Mouse (Mus musculus): ENCODE measurements around the gene Sart1. TPM values are rescaled to one million over a fixed set of nuclear protein-coding genes. Genes with fewer than 3 reads are reported as not detected.

Sart1 gene
- polyA plus RNA-seq, 1 experiment = 48.9 TPM

DNA sequence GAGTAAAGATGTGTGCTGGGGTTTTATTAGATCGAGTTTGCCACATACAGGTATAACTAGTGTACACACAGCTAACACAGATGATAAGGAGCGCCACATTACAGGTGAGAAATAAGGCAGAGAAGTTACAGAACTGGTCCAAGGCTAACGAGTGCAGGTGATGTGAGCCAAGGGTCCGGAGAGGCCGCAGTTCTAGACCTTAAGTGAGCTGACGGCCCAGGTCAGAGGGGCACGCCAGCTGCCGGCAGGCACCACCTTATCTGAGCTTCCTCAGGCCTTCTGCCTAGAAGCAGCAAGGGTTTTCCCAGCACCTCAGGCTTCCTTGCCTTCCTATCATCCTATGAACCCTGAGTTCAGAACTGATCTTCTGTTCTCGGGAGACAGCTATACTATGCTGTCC is 31.1 kb upstream of the Sart1 start:
- peaks cover 18% of the 10 kb centered on the region for H3K4me1 ChIP-seq (replicated peaks; ENCODE audit: control insufficient read depth, insufficient read depth, low read length)
- H3K27me3 ChIP-seq (ENCODE audit: control insufficient read depth, insufficient read depth, low read length) = no peaks in the 10 kb centered on the region
- H3K36me3 ChIP-seq (ENCODE audit: control insufficient read depth, insufficient read depth, low read length) = peaks cover 11% of the 10 kb centered on the region; the same call in 1 of the 2 replicates
- DNase-seq = no peak
- WGBS = 96% methylated on average over 9 of the region's 9 CpGs
- no peak overlapping the region for H3K4me3 ChIP-seq (ENCODE audit: control insufficient read depth, insufficient read depth, low read length)
- TF ChIP-seq POLR2A (IDR thresholded peaks at IDR 0.05; ENCODE audit: control insufficient read depth, extremely low read depth, insufficient read depth, low read length, poor library complexity) (no peak), CTCF (IDR thresholded peaks at IDR 0.05; ENCODE audit: borderline replicate concordance, control insufficient read depth, extremely low read depth, insufficient read depth, low read length, poor library complexity) (no peak)
- H3K27ac ChIP-seq (ENCODE audit: control insufficient read depth, insufficient read depth, low read length) = no peak overlapping the region

DNA sequence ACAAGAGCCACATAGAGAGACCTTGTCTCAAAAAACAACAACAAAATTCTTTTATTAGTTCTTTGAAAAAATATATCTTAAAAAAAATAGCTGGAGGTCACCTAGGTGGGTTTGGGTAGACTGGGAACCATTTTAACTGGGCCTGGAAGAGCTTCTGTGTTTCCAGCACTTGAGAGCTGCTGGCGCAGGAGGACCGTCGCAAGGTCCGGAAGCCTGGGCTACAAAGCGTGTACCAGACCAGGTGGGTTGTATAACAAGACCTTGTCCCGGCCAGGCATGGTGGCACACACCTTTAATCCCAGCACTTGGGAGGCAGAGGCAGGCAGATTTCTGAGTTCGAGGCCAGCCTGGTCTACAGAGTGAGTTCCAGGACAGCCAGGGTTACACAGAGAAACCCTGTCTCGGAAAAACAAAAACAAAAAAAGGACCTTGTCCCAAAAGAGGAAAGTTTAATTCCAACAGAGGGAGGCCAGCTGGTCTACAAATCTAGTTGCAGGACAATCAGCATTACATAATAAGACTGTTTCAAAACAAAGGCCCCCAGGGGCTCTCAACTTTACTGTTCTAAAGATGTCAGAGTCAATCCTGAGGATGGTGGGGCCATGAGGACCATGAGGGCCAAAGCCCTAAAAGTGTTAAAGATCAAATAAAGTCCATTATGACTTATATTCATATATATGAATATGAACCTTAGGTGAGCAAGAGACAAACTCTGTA is 30.4 kb upstream of the Sart1 start:
- Histone ChIP-seq H3K4me1 (replicated peaks; ENCODE audit: control insufficient read depth, insufficient read depth, low read length) (peaks cover 19% of the 10 kb centered on the region), H3K27ac (ENCODE audit: control insufficient read depth, insufficient read depth, low read length) (no peak overlapping the region), H3K36me3 (ENCODE audit: control insufficient read depth, insufficient read depth, low read length) (peaks cover 11% of the 10 kb centered on the region; the same call in 1 of the 2 replicates), H3K27me3 (ENCODE audit: control insufficient read depth, insufficient read depth, low read length) (no peaks in the 10 kb centered on the region), H3K4me3 (ENCODE audit: control insufficient read depth, insufficient read depth, low read length) (no peak overlapping the region)
- DNase-seq = no peak
- WGBS = 96% methylated on average over 8 of the region's 8 CpGs
- no peak for TF ChIP-seq POLR2A (IDR thresholded peaks at IDR 0.05; ENCODE audit: control insufficient read depth, extremely low read depth, insufficient read depth, low read length, poor library complexity)
- TF ChIP-seq CTCF (IDR thresholded peaks at IDR 0.05; ENCODE audit: borderline replicate concordance, control insufficient read depth, extremely low read depth, insufficient read depth, low read length, poor library complexity) = no peak

DNA sequence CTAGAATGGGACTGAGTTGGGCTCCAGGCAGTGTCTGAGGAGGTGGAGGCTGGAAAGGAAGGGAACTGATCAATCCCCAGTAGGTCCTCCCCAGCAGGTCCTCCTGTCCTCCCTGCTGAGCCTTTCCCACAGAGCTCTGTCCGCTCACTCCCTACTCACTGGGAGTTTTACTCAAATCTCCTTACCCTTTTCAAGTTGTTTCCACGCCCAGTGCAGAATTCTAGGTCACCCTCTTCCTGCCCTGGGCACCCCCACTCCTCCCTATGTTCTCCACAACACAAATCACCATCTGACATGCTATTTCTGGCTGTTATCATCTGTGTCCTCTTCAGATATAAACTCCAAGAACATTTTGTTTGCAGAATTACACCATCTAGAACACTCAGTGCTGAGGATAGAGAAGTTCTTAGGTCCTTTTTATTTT is 26.0 kb upstream of the Sart1 start:
- DNase-seq = no peak
- 89% methylated on average over 2 of the region's 2 CpGs for WGBS
- H3K36me3 ChIP-seq (ENCODE audit: control insufficient read depth, insufficient read depth, low read length) = peaks cover 11% of the 10 kb centered on the region; the same call in 1 of the 2 replicates
- no peaks in the 10 kb centered on the region for H3K27me3 ChIP-seq (ENCODE audit: control insufficient read depth, insufficient read depth, low read length)
- H3K27ac ChIP-seq (ENCODE audit: control insufficient read depth, insufficient read depth, low read length) = no peak overlapping the region
- no peak overlapping the region for H3K4me3 ChIP-seq (ENCODE audit: control insufficient read depth, insufficient read depth, low read length)
- 0 out of 2 replicates have a peak, but pooled peaks cover 3% of the 10 kb centered on the region for H3K4me1 ChIP-seq (replicated peaks; ENCODE audit: control insufficient read depth, insufficient read depth, low read length)
- no peak for TF ChIP-seq POLR2A (IDR thresholded peaks at IDR 0.05; ENCODE audit: control insufficient read depth, extremely low read depth, insufficient read depth, low read length, poor library complexity)

DNA sequence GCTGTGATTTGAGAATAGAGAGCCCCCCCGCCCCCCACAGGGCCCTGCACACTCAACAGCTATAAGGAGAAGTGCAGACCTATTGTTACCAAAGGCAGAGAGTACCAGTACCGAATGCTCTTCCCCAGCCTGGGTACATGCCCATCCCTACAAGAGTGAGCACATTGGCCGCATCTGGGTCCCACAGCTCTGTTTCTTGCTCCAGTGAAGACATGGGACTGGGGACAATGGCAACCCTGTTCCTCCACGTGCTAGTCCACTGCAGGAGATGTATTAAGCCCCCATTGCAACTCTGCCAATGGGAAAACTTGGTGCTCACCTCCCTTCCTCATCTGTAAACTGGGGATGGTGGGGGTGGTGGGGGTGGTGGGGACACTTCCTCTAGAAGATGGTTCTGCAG is 25.3 kb upstream of the Sart1 start:
- no peak overlapping the region for H3K27ac ChIP-seq (ENCODE audit: control insufficient read depth, insufficient read depth, low read length)

DNA sequence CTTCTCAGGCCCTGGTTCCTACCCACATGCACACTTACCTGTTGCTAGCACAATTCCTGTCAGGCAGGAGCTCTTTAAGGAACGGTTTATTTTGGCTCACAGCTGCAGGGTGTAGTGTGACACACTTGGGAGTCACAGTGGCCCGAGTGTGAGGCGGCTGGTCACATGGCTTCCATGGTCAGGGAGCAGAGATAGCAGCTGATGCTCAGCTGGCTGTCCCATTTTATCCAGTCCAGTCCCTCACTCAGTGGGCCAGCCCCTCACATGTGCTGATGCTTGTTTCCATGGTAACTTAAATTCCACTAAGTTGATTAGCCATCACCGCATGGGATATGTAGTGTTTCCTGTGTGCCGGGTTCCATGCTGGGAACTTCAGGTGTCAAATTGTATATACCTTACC is 23.5 kb upstream of the Sart1 start:
- H3K27ac ChIP-seq (ENCODE audit: control insufficient read depth, insufficient read depth, low read length) = no peak overlapping the region
- H3K27me3 ChIP-seq (ENCODE audit: control insufficient read depth, insufficient read depth, low read length) = no peaks in the 10 kb centered on the region
- H3K36me3 ChIP-seq (ENCODE audit: control insufficient read depth, insufficient read depth, low read length) = no peaks in the 10 kb centered on the region
- no peak overlapping the region for H3K4me3 ChIP-seq (ENCODE audit: control insufficient read depth, insufficient read depth, low read length)
- 94% methylated on average over 5 of the region's 5 CpGs for WGBS
- no peak for DNase-seq
- H3K4me1 ChIP-seq (replicated peaks; ENCODE audit: control insufficient read depth, insufficient read depth, low read length) = peaks cover 16% of the 10 kb centered on the region
- no peak for TF ChIP-seq CTCF (IDR thresholded peaks at IDR 0.05; ENCODE audit: borderline replicate concordance, control insufficient read depth, extremely low read depth, insufficient read depth, low read length, poor library complexity)
- TF ChIP-seq POLR2A (IDR thresholded peaks at IDR 0.05; ENCODE audit: control insufficient read depth, extremely low read depth, insufficient read depth, low read length, poor library complexity) = no peak

More for the DNA sequence above, 25.3 kb upstream of the Sart1 start:
- H3K27me3 ChIP-seq (ENCODE audit: control insufficient read depth, insufficient read depth, low read length) = no peaks in the 10 kb centered on the region
- H3K4me1 ChIP-seq (replicated peaks; ENCODE audit: control insufficient read depth, insufficient read depth, low read length) = 0 out of 2 replicates have a peak, but pooled peaks cover 7% of the 10 kb centered on the region
- WGBS = 97% methylated on average over 4 of the region's 4 CpGs
- H3K4me3 ChIP-seq (ENCODE audit: control insufficient read depth, insufficient read depth, low read length) = no peak overlapping the region
- no peak for DNase-seq
- TF ChIP-seq POLR2A (IDR thresholded peaks at IDR 0.05; ENCODE audit: control insufficient read depth, extremely low read depth, insufficient read depth, low read length, poor library complexity) (no peak), CTCF (IDR thresholded peaks at IDR 0.05; ENCODE audit: borderline replicate concordance, control insufficient read depth, extremely low read depth, insufficient read depth, low read length, poor library complexity) (no peak)
- H3K36me3 ChIP-seq (ENCODE audit: control insufficient read depth, insufficient read depth, low read length) = peaks cover 11% of the 10 kb centered on the region; the same call in 1 of the 2 replicates

DNA sequence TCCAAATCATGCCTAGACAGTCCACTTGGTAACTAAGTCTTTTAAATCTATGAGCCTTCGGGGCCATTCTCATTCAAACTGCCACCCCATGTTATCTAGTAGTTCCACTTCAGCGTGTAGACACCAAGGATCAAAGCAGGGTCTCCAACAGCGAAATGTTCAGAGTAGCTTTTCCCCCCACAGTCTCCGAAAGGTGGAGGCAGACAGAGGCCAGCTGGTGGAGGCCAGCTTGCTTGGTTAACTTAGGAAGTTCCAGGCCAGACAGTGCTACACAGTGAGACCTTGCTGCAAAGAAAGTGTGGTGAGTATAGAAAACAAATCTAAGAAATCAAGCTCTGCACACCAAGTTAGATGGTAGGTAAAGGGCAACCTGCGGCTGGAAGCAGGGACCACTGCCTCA is 22.1 kb upstream of the Sart1 start:
- TF ChIP-seq POLR2A (IDR thresholded peaks at IDR 0.05; ENCODE audit: control insufficient read depth, extremely low read depth, insufficient read depth, low read length, poor library complexity) (no peak), CTCF (IDR thresholded peaks at IDR 0.05; ENCODE audit: borderline replicate concordance, control insufficient read depth, extremely low read depth, insufficient read depth, low read length, poor library complexity) (no peak)
- Histone ChIP-seq H3K36me3 (ENCODE audit: control insufficient read depth, insufficient read depth, low read length) (no peaks in the 10 kb centered on the region), H3K4me3 (ENCODE audit: control insufficient read depth, insufficient read depth, low read length) (no peak overlapping the region), H3K4me1 (replicated peaks; ENCODE audit: control insufficient read depth, insufficient read depth, low read length) (peaks cover 18% of the 10 kb centered on the region), H3K27me3 (ENCODE audit: control insufficient read depth, insufficient read depth, low read length) (no peaks in the 10 kb centered on the region), H3K27ac (ENCODE audit: control insufficient read depth, insufficient read depth, low read length) (no peak overlapping the region)
- 98% methylated on average over 5 of the region's 5 CpGs for WGBS
- DNase-seq = no peak
